Mouse (Mus musculus): ENCODE measurements at regions not wholly inside any gene's neighbourhood (a gene's known extent, or its start where the extent isn't known, plus 50 kb on each side); places are given as distances from the start of the nearest gene placed in this dataset.
A peak's percentile ranks its signal among the peaks of the same experiment; 100 is the strongest.

DNA sequence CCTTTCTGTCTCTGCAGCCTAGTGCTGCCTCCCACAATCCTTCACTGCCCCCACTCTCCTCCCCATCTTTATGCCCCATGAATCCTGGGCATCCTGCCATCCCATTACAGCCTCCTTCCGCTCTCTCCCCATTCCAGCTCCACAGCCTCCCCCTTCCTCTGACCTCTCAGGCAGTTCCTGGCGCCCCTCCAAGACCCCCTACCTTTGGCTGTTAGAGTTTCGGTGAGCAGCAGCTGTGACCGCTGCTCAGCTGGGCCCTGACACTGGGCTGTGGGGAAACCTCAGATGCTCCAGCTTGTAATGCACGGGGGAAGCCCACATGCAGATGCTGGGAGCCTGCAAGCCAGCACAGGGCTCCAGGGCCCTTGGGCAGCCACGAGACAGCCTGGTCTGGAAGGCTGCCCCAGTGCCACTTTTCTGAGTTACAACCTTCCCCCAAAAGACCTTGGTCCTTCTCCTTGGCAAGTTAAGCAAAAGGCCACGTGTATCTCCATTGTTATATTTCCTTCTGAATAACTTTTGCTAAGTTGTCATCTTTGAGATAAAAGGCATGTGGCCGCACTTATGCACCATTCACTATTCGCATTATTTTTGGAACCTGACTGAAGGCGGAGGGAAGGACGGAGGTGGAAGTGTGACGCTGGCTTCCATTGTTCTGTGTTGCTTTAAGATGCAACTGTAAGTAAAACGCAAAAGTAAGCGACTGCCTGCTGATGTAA is 330.6 kb upstream of the Mki67 start:
- DNase-seq (ENCODE audit: low spot score in 2 of 2) = peak; percentile 43 to 64

GRCm38 (mm10) chr7:136047364-136047945 is 331.3 kb upstream of the Mki67 start:
- no peak for DNase-seq (ENCODE audit: low spot score in 2 of 2)

DNA sequence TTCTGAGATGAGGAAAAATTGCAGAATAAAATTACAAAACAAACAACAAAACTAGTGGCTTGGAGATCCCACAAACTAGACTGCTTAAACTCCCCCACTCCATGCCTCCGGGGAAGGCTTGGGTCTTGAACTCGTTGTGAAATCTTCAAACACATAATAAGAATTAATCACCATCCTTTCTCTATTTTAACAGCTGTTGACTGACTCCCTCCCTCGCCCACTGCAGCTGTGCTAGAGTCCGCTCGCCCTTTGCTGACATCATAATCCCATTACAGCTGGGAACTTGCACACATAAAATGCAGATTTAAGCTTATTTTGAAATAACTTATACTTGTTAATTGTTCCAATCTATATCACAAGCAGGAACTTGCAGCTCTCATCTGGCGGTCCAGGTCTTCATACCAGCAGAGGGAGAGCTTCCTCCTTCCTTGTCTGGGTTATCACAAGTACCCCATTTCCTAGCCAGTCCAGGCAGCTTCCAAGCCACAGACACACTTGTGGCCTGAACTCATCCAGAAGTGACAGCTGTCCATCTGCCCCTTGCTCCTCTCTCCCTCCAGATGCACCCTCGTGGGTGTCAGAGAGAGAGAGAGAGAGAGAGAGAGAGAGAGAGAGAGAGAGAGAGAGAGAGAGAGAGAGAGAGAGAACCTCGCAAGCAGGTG is 332.9 kb upstream of the Mki67 start:
- no peak for DNase-seq (ENCODE audit: low spot score in 2 of 2)

DNA sequence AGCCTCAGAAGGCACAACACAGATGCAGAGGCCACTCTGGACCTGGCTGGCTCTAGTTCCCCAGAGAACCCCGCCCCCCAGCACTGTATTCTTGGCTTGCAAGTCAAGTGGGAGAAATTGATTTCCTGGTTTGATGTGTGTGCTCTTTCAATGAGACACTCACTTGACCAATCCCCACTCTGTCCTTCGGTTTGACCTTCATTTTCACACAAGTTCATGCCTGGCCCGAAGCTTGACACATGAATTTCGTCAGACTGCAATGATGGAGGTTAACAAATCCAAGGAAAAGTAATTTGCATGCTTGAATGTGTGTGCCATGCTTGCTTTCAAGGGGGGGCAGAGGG is 333.4 kb upstream of the Mki67 start:
- DNase-seq (ENCODE audit: low spot score in 2 of 2) = no peak

DNA sequence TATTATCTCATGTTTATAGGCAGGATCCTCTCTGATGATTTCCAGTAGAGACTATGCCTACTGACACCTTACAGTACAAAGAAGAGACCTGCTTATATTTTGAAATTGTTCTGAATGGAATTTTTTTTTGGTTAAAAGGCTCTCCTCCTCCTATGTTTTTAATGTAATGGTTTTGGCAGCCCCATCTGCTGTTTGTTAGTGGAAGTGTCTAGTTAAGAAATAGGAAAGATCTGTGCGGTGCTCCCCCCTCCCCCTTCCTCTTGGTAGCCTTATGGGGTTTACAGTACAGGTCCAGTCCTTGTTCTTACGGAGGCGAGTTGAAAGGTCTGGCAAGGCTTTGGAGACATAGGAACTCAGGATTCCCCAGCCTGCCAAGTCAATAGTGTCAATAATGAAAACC is 334.0 kb upstream of the Mki67 start:
- DNase-seq (ENCODE audit: low spot score in 2 of 2) = peak in 1 of 2 experiments; percentile 48

DNA sequence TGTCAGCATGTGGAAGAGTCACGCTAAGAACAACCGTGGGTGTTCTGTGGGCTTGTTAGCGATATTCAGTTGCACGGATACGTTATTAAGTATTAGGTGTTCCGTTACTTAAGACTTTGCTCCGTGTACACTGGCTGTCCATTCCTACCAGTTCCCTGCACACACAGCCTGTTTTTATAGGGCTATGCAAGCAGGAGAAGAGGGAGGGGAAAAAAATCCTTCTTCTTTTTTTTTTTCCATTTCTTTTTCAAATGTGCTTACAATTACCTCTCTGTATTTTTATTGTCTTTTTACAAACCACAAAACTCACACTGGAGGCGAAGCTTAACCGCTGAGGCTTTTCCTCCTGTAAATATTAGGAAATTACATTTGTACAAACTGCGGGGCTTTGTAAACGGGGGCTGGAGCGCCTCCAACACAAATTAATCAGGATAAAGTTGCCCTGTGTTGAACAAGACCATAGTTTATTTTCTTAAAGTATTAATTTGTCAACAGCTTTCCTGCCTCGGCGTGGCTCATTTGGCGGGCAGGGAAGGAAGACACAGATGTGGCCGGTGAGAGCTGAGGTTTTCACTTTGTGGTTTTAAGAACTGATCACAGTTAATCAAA is 340.8 kb upstream of the Mki67 start:
- no peak for DNase-seq (ENCODE audit: low spot score in 2 of 2)

- DNase-seq (ENCODE audit: low spot score in 2 of 2) = no peak
These were observed 342.2 kb upstream of the Mki67 start for GRCm38 (mm10) chr7:136058319-136058718.

DNA sequence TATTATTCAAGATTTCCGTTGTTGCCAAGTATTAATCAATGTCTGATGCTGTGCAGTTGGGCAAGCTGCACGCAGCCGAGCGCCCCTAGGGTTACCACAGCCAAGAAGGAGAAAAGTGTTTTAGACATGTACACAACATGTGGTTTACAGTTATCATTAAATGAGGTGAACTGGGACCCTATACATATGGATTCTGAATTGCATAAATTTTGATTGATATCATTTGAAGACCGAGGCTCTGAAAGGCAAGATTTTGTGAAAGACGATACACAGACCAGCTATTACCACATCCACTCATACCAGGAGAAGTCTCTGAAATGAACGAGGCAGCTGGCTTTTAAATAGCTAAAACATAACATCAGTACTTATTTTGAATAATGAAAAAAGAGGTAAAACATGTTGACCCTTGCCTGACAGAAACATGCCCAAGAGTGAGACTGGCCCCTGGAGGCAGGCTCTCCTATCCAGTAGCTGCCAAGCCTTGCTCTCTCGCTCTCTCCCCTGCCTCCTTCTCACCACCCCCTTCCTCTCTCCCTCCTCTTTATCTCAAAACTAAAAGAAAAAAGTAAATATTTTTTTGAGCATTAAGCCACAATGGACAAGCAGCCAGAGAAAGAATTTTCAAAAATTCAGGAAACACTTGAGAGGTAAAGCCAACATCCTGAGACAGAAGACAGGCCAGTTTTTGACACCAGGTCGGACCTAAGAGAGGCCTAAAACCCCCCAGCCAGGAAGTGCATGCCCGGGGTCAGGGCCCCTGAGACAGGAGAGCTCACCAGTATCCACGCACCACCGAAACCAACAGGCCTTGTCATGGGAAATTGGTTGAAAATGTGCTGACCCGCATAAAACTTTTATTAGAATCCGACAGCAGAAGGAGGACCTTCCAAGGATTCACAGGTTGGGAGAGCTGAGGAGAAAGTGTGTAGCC is 342.9 kb upstream of the Mki67 start:
- no peak for DNase-seq (ENCODE audit: low spot score in 2 of 2)

- no peak for DNase-seq (ENCODE audit: low spot score in 2 of 2)
These were observed 343.7 kb upstream of the Mki67 start for GRCm38 (mm10) chr7:136059896-136060295.

DNA sequence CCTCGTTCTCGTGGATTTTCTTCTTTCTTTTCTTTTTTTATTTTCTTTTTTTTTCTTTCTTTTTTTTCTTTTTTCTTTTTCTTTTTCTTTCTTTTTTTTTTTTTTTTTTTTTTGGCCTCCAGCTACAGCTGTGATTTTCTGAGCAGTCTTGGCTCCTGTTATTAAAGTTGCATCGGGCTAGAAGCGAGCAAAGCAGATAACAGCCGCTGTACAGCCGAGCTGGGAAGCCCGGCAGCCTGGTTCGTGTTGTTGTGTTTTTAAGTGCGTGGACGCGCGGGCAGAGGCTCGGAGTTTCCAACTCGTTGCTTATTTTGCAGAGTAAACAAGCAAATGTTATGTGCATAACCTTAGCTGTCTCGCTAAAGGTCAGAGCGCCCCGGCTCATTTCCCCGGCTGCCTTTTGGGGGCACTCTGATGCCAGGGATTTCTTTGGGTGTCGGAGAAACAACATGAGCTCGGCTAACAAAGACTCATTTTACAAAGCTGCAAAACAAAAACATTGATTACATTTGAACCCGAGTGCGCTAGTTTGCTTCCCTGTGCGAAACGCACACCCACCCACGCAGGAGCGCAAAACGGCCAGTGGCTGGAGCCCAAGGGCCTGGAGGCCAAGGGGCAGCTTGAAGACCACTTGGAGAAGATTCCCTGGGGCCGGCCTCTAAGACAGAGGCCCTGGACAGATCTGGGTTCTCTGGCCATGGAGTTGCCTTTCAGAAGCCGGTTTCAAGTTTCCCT is 344.3 kb upstream of the Mki67 start:
- peak; percentile 44 to 79 for DNase-seq (ENCODE audit: low spot score in 2 of 2)

DNA sequence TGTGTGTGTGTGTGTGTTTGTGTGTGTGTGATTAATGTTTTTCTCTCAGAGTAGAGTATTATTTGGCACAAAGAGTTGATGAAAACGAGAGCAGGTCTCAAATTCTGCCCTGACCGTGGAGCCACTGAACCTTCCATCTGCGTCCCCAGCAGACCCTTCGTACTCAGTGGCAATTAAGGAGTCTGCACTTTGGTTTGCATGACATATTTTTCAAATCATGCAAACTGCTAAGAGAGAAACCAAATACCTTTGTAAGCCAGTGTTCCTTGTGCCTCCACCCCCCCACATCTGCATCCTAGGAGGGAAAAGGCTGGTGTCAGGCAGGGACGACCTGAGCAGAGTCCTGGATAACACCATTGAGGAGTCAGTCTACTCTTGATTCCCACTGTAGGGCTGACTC is 346.5 kb upstream of the Mki67 start:
- DNase-seq (ENCODE audit: low spot score in 2 of 2) = no peak

GRCm38 (mm10) chr7:136065038-136065678 is 349.0 kb upstream of the Mki67 start:
- no peak for DNase-seq (ENCODE audit: low spot score in 2 of 2)

DNA sequence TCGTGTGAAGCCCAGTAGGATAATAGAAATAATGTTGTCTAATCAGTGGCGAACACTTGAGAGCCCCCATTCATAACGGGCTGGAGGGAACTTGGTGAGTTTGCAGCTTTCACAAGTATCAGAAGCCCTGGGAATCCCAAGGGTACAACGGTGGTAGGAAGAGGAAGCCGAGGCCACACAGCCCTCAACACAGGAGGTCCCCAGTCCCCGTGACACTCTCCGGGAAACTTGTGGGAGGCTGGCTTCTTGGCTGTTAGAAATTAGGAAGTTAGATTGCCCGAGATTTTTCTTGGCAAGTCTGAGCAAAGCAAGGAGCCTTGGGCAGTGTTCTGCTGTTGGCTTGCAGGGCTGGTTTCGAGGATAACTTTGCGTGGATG is 349.5 kb upstream of the Mki67 start:
- no peak for DNase-seq (ENCODE audit: low spot score in 2 of 2)

GRCm38 (mm10) chr7:136070881-136071280 is 354.7 kb upstream of the Mki67 start:
- peak in 1 of 2 experiments; percentile 28 for DNase-seq (ENCODE audit: low spot score in 2 of 2)

GRCm38 (mm10) chr7:136071331-136071730 is 355.2 kb upstream of the Mki67 start:
- no peak for DNase-seq (ENCODE audit: low spot score in 2 of 2)

DNA sequence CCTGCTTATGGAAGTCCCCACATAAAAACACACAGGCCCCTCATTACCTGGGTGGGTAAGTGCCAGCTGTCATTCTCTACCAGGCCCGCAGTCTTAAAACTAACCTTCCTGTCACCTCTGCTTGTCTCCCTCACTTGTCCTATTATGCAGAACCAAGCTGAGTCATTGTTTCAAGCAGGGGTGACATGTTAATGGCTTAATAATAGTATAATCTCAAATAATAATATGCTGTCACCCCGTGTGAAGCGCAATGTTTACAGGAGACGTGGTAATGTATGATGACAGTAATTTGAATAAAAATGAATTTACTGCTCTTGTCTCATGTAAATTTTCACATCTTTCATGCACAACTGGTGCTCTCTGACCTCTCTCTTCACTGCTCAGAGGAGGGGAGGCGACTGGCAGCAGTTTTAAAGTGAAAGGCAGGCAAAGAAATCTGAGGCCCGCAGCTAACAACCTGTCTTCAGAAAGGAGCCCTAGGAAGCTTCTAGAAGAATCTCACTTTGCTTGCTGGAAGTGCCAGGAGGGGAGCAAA is 357.2 kb upstream of the Mki67 start:
- no peak for DNase-seq (ENCODE audit: low spot score in 2 of 2)

GRCm38 (mm10) chr7:136074043-136074442 is 357.9 kb upstream of the Mki67 start:
- DNase-seq (ENCODE audit: low spot score in 2 of 2) = no peak

- DNase-seq (ENCODE audit: low spot score in 2 of 2) = no peak
These were observed 365.5 kb upstream of the Mki67 start for GRCm38 (mm10) chr7:136081534-136082252.

GRCm38 (mm10) chr7:136082253-136082867 is 366.2 kb upstream of the Mki67 start:
- peak in 1 of 2 experiments; percentile 44 for DNase-seq (ENCODE audit: low spot score in 2 of 2)

All from layer of hippocampus, adult 18-20 months (tissue).